Mouse (Mus musculus) neutrophil, adult 83 days (primary cell): ENCODE results near the gene Rasgrp2. TPM values are rescaled to one million over a fixed set of nuclear protein-coding genes. Genes with fewer than 3 reads are reported as not detected.

ENCODE experiments used
- total RNA-seq, 2 experiments: library from RNA; stranded (reverse); gene quantifications; one replicate each; pipeline ENCODE4 v1.2.4; 2023

Rasgrp2 gene
- 100 to 1,000 TPM; 407 to 413 TPM for total RNA-seq

DNA sequence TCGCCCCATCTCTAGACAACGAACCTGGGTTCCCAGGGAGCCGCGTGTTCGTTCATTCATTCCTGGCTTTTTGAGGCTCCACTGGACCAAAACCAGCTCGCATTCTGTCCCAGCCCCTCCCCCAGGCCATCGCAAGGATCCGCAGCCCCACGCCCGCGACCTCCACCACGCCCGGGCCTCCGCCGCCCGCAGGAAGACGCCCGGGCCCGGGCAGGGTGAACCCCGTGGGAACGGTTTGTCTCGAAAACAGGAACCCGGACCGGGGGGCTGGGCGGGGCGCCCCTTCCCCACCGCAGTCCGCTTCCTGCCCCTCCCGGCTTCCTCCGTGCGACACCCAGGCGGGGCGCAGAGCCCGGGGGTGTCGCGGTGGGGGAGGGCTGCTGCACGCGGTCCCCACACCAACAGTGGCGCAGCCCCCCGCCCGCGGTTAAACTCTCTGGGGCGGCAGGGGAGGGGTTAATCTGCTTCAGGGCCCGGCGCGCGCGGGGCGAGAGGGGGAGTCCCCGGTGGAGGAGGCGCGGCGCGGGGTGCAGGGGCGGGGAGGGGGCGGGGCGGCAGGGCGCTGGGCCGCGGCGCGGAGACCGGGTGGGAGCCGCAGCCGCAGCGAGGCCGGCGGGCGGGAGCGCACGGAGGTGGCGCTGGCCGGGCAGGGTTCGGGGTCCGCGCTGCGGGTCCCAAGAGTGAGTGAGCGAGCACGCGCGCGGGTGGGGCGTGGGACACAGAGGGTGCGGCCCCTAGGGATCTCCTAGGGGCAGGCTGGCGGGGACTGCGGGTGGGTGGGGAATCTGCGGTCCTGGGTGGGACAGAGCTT lies at the start of gene Rasgrp2:
TSS of gene Rasgrp2 (plus strand) at position 56 of the 811 bp plus-strand sequence.

DNA sequence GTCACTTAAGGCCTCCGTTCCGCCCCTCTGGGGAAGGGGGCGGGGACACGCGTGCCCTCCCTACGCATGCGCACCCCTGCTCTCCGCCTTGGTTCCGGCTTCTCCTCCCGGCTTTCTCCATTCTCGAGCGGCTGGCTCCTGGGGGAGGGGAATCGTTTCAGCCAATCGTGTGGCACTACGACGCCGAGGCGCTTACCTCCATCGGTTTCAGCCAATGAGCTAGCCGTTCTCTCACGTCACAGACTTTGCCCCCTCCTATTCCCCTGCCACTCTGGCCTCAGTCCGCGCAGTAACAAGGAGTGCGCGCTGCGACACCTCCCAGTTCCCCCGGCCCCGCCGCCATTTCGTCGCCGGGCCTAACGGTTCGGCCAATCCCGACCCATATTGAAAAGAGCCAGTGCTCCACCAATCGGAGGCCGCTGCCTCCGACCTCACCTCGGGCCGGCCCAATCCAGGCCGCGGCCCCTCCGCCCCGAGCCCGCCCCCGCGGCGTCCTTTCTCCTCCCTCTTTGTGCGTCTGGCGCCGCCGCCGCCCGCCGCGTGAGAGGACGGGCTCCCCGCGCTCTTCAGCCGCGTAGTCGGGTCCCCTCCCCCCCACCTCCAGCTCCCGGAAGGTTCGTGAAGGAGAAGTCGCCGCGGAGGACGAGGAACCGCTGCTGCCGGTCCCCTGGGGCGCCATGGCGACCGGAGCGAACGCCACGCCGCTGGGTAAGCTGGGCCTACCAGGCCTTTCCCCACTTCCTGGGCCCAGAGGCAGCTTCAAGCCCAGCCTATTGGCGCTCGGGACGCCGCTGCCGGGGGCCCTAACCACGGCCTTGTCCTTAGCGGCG lies 35.5 kb upstream of the Rasgrp2 start, which contains the start of gene Sf1:
TSS of gene Sf1 (plus strand) at position 280 of the 830 bp plus-strand sequence.

DNA sequence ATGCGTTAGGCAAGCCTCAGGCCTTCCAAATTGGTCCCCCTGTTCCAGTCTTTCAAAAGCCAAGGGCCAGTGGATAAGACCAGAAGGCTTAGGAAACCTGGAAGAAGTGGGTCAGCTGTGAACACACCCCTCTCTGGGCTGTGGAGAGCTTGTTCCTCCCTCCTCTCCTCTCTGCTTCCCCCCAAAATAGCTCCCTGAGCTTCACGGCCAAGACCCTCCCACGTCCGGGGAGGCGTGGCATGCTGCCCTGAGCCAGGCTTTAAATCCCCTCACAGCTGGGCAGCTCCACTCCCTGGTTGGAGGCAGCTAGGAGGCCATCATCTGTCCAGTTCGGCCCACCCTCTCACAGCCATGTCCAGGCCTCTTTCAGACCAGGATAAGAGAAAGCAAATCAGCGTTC lies 15.0 kb upstream of the Rasgrp2 start, which contains the start of gene Pygm:
TSS of gene Pygm (plus strand) at position 272 of the 400 bp plus-strand sequence.

DNA sequence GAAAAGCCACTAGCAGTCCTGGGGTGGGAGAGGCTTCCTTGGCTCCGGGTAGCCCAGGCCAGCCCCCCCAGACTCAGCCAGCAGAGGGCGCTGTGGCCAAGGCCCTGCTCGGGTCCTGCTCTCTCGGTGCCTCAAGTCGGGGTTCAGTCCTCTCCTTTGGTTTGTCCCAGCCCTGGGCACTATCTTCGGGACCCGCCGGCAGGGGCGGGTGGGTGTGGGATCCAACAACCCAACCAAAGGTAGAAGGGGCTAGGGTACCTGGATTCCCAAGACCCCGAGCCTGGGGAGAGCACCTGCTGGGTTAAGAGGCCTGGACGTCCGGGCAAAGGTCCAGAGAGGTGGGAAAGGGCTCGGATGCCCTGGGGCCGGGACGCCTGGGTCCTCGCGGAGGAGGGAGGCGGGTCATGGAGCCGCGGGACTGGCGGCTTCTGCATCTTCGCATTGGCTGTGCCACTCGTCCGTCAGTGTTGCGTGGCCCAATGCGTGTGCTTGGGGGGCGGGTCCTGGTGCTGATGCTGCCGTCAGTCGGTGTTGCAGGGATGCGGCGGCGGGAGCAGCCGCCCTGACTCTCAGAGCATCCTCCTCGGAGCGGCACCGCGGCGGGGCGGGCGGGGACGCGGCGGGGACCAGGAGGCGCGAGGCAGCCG lies 19.2 kb downstream of the Rasgrp2 start, which contains the start of gene Nrxn2:
TSS of gene Nrxn2 (plus strand) at position 499 of the 647 bp plus-strand sequence.

Other genes starting within 250 kb of the Rasgrp2 start
- not detected for gene Majin, start 215.0 kb upstream of the Rasgrp2 start, total RNA-seq
- not detected for gene Gpha2, start 173.0 kb upstream of the Rasgrp2 start, total RNA-seq
- 10 to 100 TPM; 18.7 to 20.3 TPM for gene Ppp2r5b, start 163.5 kb upstream of the Rasgrp2 start, total RNA-seq
- 100 to 1,000 TPM in 1 of 2 experiments, 10 to 100 TPM in 1; 88.4 to 104 TPM for gene Atg2a, start 157.7 kb upstream of the Rasgrp2 start, total RNA-seq
- 100 to 1,000 TPM; 198 to 207 TPM for gene Ehd1, start 122.6 kb upstream of the Rasgrp2 start, total RNA-seq
- gene Cdc42bpg, start 92.9 kb upstream of the Rasgrp2 start, total RNA-seq, result 10 to 100 TPM in 1 of 2 experiments, 1 to 10 TPM in 1; 7.5 to 11.7 TPM
- 10 to 100 TPM; 21.9 to 22.6 TPM for gene Men1, start 64.4 kb upstream of the Rasgrp2 start, total RNA-seq
- gene Map4k2, start 58.2 kb upstream of the Rasgrp2 start, total RNA-seq, result 100 to 1,000 TPM; 397 to 423 TPM
- 100 to 1,000 TPM; 454 to 459 TPM for gene Sf1, start 35.6 kb upstream of the Rasgrp2 start, total RNA-seq
- 1 to 10 TPM; 3.1 to 4.6 TPM for gene Pygm, start 14.9 kb upstream of the Rasgrp2 start, total RNA-seq
- under 1 TPM in 1 of 2 experiments, not detected in 1; 0.40 TPM for gene Nrxn2, start 19.4 kb downstream of the Rasgrp2 start, total RNA-seq
- gene Slc22a12, start 143.7 kb downstream of the Rasgrp2 start, total RNA-seq, result not detected